Comparison of ENCODE assay signal across 20 mouse cellular contexts in the genomic region with DNA sequence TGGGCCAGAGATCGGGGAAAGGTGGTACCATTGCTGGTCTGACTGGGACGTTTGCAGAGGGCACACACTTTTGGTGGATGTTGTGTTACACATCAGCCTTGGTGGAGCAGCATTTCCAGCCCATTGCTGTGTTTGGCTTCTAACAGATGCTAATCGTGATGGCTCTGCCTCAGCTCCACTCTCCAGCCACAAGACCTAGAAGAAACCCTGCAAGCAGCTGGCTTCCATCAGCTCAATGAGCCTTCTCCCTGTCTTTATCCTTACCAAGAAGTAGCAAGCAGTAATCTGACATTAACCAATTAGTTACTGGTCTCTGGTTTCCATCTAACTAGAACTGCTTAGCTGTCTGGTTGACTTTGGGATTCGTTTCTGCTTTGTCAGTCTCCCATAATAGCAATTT.
DNase-seq lines count a peak whose midpoint lies in the region; ATAC-seq and TF ChIP-seq lines count a peak whose summit lies in the region.
"Had no signal": no experiment of that assay in that cellular context is flagged by ENCODE, and none has a peak within 500 bp of the region (broad histone marks: within the 10 kb centered on the region; RNA-seq: fewer than 3 reads in every experiment).

No protein-coding gene starts in this region.

- no peaks in the 10 kb centered on the region for H3K27me3 ChIP-seq in kidney, adult 2 months (replicated peaks; ENCODE audit: control insufficient read depth, insufficient read depth, low read length)
- no peaks in the 10 kb centered on the region for H3K27me3 ChIP-seq in kidney, embryonic 14.5 days (ENCODE audit: control insufficient read depth, insufficient read depth, low read length)
- H3K27me3 ChIP-seq in lung, embryonic 14.5 days (ENCODE audit: insufficient read depth, low read length) = no peaks in the 10 kb centered on the region

- DNase-seq in kidney, postnatal 10 days = peak; percentile 54
- DNase-seq in kidney, adult 2 months = no peak
- DNase-seq in kidney, postnatal 4 days = peak; percentile 46 to 51
- peak; percentile 50 for DNase-seq in lung, embryonic 14.5 days
- DNase-seq in lung, postnatal 25 days (ENCODE audit: low spot score) = no peak
- DNase-seq: adrenal gland, adult 2 months; adrenal gland, adult 8-10 months; adrenal gland, postnatal 10 days; adrenal gland, postnatal 14 days; adrenal gland, postnatal 25 days; adrenal gland, postnatal 36 days; B cell, adult 2 months; cerebellum, adult 11 months; cerebellum, adult 11-12 months; cerebellum, adult 18-20 months had no signal

- H3K4me3 ChIP-seq in kidney, adult 2 months (ENCODE audit: insufficient read depth, low read depth, low read length) = no peak overlapping the region
- no peak overlapping the region for H3K4me3 ChIP-seq in kidney, embryonic 14.5 days (ENCODE audit: low read length)
- H3K4me3 ChIP-seq in lung, embryonic 14.5 days (ENCODE audit: low read depth, low read length) = no peak overlapping the region

- no peaks in the 10 kb centered on the region for H3K36me3 ChIP-seq in kidney, adult 2 months (ENCODE audit: control insufficient read depth, insufficient read depth, low read length)
- H3K36me3 ChIP-seq in kidney, embryonic 14.5 days (ENCODE audit: control insufficient read depth, insufficient read depth, low read length) = no peaks in the 10 kb centered on the region
- H3K36me3 ChIP-seq in lung, embryonic 14.5 days (ENCODE audit: insufficient read depth) = no peaks in the 10 kb centered on the region
- H3K36me3 ChIP-seq: G1E had no signal

- TF ChIP-seq POLR2A in kidney, adult 2 months (IDR thresholded peaks at IDR 0.05; ENCODE audit: low read depth, low read length) = no peak

- no peak overlapping the region for H3K4me2 ChIP-seq in kidney, embryonic 14.5 days (replicated peaks; ENCODE audit: low read depth, low read length)
- no peak overlapping the region for H3K4me2 ChIP-seq in lung, embryonic 14.5 days

- 80% methylated on average over 4 of the region's 4 CpGs for WGBS in kidney, adult 2 months
- WGBS in kidney, embryonic 14.5 days = 63% methylated on average over 4 of the region's 4 CpGs
- WGBS in lung, embryonic 14.5 days = 58% methylated on average over 4 of the region's 4 CpGs

- H3K9me3 ChIP-seq in kidney, embryonic 14.5 days (ENCODE audit: control insufficient read depth, low read length) = no peaks in the 10 kb centered on the region
- H3K9me3 ChIP-seq in lung, embryonic 14.5 days (ENCODE audit: low read depth, low read length) = no peaks in the 10 kb centered on the region
- H3K9me3 ChIP-seq: G1E had no signal

- peaks cover 4% of the 10 kb centered on the region; the same call in 1 of the 2 replicates for H3K4me1 ChIP-seq in kidney, adult 2 months (ENCODE audit: control insufficient read depth, insufficient read depth, low read length)
- 0 out of 2 replicates have a peak, but pooled peaks cover 7% of the 10 kb centered on the region for H3K4me1 ChIP-seq in kidney, embryonic 14.5 days (ENCODE audit: control insufficient read depth, insufficient read depth, low read length)
- peaks cover 9% of the 10 kb centered on the region for H3K4me1 ChIP-seq in lung, embryonic 14.5 days (ENCODE audit: insufficient read depth)

- no peak overlapping the region for H3K27ac ChIP-seq in kidney, adult 2 months (ENCODE audit: insufficient read depth, low read depth, low read length)
- H3K27ac ChIP-seq in kidney, embryonic 14.5 days (ENCODE audit: low read depth, low read length) = no peak overlapping the region
- no peak overlapping the region for H3K27ac ChIP-seq in lung, embryonic 14.5 days (ENCODE audit: low read depth)

- TF ChIP-seq CTCF in kidney, adult 2 months (conservative IDR thresholded peaks at IDR 0.05; ENCODE audit: insufficient read depth, insufficient read length, low read depth, low read length) = no peak
- TF ChIP-seq CTCF in lung, embryonic 14.5 days (IDR thresholded peaks at IDR 0.05; ENCODE audit: low read depth) = no peak

- ATAC-seq in kidney, embryonic 14.5 days (ENCODE audit: low FRiP score, low TSS enrichment) = no peak
- ATAC-seq in lung, embryonic 14.5 days (ENCODE audit: insufficient read depth) = no peak
- ATAC-seq: activated CD4-positive, CD25-positive, alpha-beta regulatory T cell, adult 4 months; CD4-positive, CD25-positive, alpha-beta regulatory T cell, adult 4 months; Patski had no signal

- no peak overlapping the region for H3K9ac ChIP-seq in kidney, embryonic 14.5 days (ENCODE audit: low read depth, low read length)
- H3K9ac ChIP-seq in lung, embryonic 14.5 days = no peak overlapping the region

Comparison
In these comparisons a context has a peak if more than half of its experiments do, and no peak if none do; other contexts are left out.
1. DNase-seq: peak in kidney, postnatal 10 days (single experiment), kidney, postnatal 4 days (2 of 2) and lung, embryonic 14.5 days (single experiment); none in kidney, adult 2 months (single experiment) and lung, postnatal 25 days (single experiment).